Mouse (Mus musculus) retina, postnatal 7 days (tissue): ENCODE measurements around the gene Met.

Source experiments
- DNase-seq: peaks from one replicate; pipeline ENCODE4 v3.0.0-alpha.2; 2012; ENCODE audit warnings: low read depth, low spot score

Met gene

GRCm38 (mm10) chr6:17463434-17464280, at the start of gene Met:
TSS of gene Met (plus strand) at chr6:17463800.
- no peak for DNase-seq

- no peak for DNase-seq
These were observed 45.4 kb upstream of the Met start for GRCm38 (mm10) chr6:17418226-17418625.

- no peak for DNase-seq
These were observed 41.2 kb upstream of the Met start for GRCm38 (mm10) chr6:17422432-17422831.

- DNase-seq = no peak
These were observed 34.6 kb upstream of the Met start for GRCm38 (mm10) chr6:17429041-17429440.

GRCm38 (mm10) chr6:17429611-17430010, 34.0 kb upstream of the Met start:
- DNase-seq = no peak

GRCm38 (mm10) chr6:17443311-17443710, 20.3 kb upstream of the Met start:
- no peak for DNase-seq

- DNase-seq = no peak
These were observed 12.3 kb upstream of the Met start for GRCm38 (mm10) chr6:17451305-17451704.

- no peak for DNase-seq
These were observed 8.5 kb upstream of the Met start for GRCm38 (mm10) chr6:17455116-17455515.

GRCm38 (mm10) chr6:17459561-17459960, 4.0 kb upstream of the Met start:
- no peak for DNase-seq

- DNase-seq = no peak
These were observed 2.2 kb upstream of the Met start for GRCm38 (mm10) chr6:17461435-17461834.

GRCm38 (mm10) chr6:17464281-17465025, 853 bp downstream of the Met start:
- DNase-seq = no peak

GRCm38 (mm10) chr6:17466526-17466925, 2.9 kb downstream of the Met start:
- no peak for DNase-seq

GRCm38 (mm10) chr6:17468993-17469392, 5.4 kb downstream of the Met start:
- DNase-seq = no peak

GRCm38 (mm10) chr6:17473128-17473527, 9.5 kb downstream of the Met start:
- no peak for DNase-seq

GRCm38 (mm10) chr6:17477823-17478222, 14.2 kb downstream of the Met start:
- no peak for DNase-seq

GRCm38 (mm10) chr6:17478252-17478651, 14.7 kb downstream of the Met start:
- DNase-seq = no peak

- DNase-seq = no peak
These were observed 15.4 kb downstream of the Met start for GRCm38 (mm10) chr6:17478838-17479570.

GRCm38 (mm10) chr6:17481068-17481467, 17.5 kb downstream of the Met start:
- DNase-seq = no peak

GRCm38 (mm10) chr6:17485244-17485643, 21.6 kb downstream of the Met start:
- no peak for DNase-seq

- no peak for DNase-seq
These were observed 22.2 kb downstream of the Met start for GRCm38 (mm10) chr6:17485782-17486181.

- no peak for DNase-seq
These were observed 24.8 kb downstream of the Met start for GRCm38 (mm10) chr6:17488291-17488817.

GRCm38 (mm10) chr6:17490786-17491185, 27.2 kb downstream of the Met start:
- no peak for DNase-seq
